Mouse (Mus musculus): ENCODE measurements around the gene Hist1h2ae.

DNA sequence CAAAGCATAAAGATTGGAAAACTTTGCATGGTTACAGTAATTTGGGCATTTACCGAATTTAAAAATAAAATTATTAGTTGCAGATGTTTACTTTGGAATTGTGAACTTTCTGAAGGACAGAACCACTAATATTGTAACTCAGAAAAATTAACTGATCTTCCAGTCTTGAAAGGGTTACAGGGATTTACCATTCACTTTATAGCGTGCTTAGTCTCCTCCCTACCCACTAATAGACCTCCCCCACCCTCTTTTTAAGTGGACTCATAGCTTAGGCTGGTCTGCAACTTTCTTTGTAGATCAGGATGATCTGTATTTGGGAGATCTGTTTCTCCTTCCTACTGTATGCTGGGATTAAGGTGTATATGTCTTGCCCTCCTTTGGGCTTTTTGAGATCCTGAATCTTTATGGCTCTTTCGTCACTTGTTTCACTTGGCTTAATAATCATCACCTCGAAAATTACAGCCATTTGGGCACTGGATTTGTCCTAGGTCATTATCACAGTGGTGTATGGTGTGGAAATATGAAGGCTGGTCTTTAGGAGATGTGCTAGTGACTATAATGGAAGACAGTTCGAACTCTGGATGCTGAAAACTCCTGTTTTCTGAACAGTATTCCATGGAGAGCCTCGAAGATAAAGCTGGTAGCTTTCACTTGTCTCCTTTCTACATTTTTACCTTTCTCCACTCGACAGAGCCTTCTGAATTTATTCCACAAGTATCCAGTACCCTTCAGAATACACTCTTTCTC lies 34.8 kb downstream of the Hist1h2ae start:
- no peak for TF ChIP-seq EP300 (IDR thresholded peaks at IDR 0.05)
- no peak for TF ChIP-seq CTCF (IDR thresholded peaks at IDR 0.05)

All from lung, postnatal 0 days (tissue).